Mouse (Mus musculus): ENCODE results near the gene Rack1.

DNA sequence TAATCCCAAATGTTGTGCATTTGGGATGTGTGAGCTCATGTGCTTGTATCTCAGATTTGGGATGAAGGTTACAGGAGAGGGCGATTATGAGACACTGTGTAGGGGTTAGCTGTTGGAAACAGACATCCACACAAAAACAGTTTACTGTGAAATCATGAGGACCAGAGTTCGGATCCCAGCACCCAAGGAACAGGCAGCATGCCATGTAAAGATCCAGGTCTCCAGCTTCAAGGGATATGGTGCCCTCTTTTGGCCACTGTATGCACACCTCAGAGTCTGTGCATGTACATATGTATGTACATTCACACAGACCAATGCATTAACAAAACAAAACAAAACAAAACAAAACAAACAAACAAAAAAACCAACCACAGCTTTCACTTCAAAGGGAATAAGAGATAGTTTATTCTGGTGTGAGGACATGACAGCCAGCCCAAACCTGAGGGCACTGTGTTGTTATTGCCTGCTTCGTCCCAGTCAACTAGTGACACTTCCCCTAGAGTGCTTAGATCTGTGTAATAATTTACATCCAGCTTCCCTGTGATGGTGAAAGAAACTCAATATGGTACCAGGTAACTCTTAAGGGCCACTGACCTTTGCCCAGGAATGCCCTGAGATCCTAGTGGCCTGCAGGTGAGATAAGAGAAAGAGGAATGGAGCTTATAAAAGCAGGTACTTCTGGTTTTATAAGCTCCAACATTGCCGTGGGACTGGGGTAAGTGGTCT is 51.3 kb downstream of the Rack1 start:
- TF ChIP-seq CTCF (IDR thresholded peaks at IDR 0.05 in 2 of 3, conservative IDR thresholded peaks at IDR 0.05 in 1 of 3; ENCODE audit: control insufficient read depth in 1 of 3, insufficient read depth in 1 of 3, low read depth in 2 of 3, low read length in 3 of 3, poor library complexity in 1 of 3, severe bottlenecking in 1 of 3) (peak; percentile 73 to 96 (median 76)), POLR2AphosphoS2 (IDR thresholded peaks at IDR 0.05; ENCODE audit: low read length) (no peak), POLR2A (IDR thresholded peaks at IDR 0.05; ENCODE audit: control insufficient read depth in 1 of 2, insufficient read depth in 1 of 2, low read depth in 1 of 2, low read length in 2 of 2, poor library complexity in 1 of 2) (no peak), ZKSCAN1 (IDR thresholded peaks at IDR 0.05; ENCODE audit: low read depth, low read length) (no peak), HCFC1 (IDR thresholded peaks at IDR 0.05; ENCODE audit: low read depth, low read length) (no peak), ZNF384 (IDR thresholded peaks at IDR 0.05; ENCODE audit: low read depth, low read length) (no peak), MAFK (IDR thresholded peaks at IDR 0.05; ENCODE audit: borderline replicate concordance, low read depth, low read length) (no peak), ZC3H11A (IDR thresholded peaks at IDR 0.05; ENCODE audit: low read depth, low read length) (peak; percentile 79), ZMIZ1 (IDR thresholded peaks at IDR 0.05; ENCODE audit: low read depth, low read length) (no peak)
